Mouse (Mus musculus) lung, adult 10 weeks (tissue): Measurements from ENCODE around the gene Slc25a48. TPM values are rescaled to one million over a fixed set of nuclear protein-coding genes. Genes with fewer than 3 reads are reported as not detected.

Source experiments
- polyA plus RNA-seq: library from polyadenylated mRNA; stranded (reverse); fragments of 350-450 nt; fragmentation: Illumina TruSeq; extraction: RNeasy Lipid Tissue Mini Kit (QIAGEN cat#74804); gene quantifications from one replicate; pipeline ENCODE4 v1.2.3, GENCODE M21; 2014; ENCODE audit warnings: low read depth, low replicate concordance; ENCODE audit not compliant: insufficient read depth

The Slc25a48 gene
- polyA plus RNA-seq = 0.09 TPM

GRCm38 (mm10) chr13:56438211-56439075, at the start of gene Slc25a48:
Gene Slc25a48, plus strand, starts transcription at chr13:56438355.

GRCm38 (mm10) chr13:56426365-56426764, 11.8 kb upstream of the Slc25a48 start, which contains the start of gene Gm3045:
Gene Gm3045, plus strand, starts transcription at chr13:56426594.

GRCm38 (mm10) chr13:56482146-56482545, 44.0 kb downstream of the Slc25a48 start, which contains the start of gene Il9:
Gene Il9, minus strand, starts transcription at chr13:56482246.

GRCm38 (mm10) chr13:56522081-56522820, 84.1 kb downstream of the Slc25a48 start, which contains the start of gene Fbxl21:
Gene Fbxl21, plus strand, starts transcription at chr13:56522472.

Other genes starting within 250 kb of the Slc25a48 start
- not detected for gene Neurog1, start 186.2 kb upstream of the Slc25a48 start, polyA plus RNA-seq
- 130 TPM for gene Cxcl14, start 141.8 kb upstream of the Slc25a48 start, polyA plus RNA-seq
- gene Gm3045, start 11.8 kb upstream of the Slc25a48 start, polyA plus RNA-seq = not detected
- not detected for gene Il9, start 43.9 kb downstream of the Slc25a48 start, polyA plus RNA-seq
- gene Fbxl21, start 84.1 kb downstream of the Slc25a48 start, polyA plus RNA-seq = 0.72 TPM
- gene Lect2, start 110.1 kb downstream of the Slc25a48 start, polyA plus RNA-seq = not detected
- gene Tgfbi, start 171.2 kb downstream of the Slc25a48 start, polyA plus RNA-seq = 38.4 TPM